Mouse (Mus musculus): ENCODE data around the gene Zfp36l1. TPM values are rescaled to one million over a fixed set of nuclear protein-coding genes. Genes with fewer than 3 reads are reported as not detected.

The Zfp36l1 gene
- polyA plus RNA-seq, 1 experiment from 2014 or later, result 152 TPM

DNA sequence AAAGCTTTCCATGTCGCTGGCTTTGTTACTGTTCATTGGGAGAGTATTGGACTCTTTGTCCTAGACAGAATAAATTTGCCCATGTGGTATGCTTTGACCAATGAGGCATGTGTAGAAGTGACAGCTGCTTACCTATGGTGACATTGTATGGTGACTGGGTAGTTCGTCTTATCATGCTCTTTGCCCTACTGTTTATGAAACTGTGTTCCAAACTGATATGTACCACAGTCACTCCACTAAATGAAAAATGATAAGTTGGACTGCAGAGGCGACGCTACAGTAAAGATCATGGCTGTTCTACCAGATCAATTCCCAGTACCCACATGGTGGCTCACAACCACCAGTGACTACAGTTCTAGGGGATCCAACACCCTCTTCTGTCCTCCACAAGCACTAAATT, 24.7 kb downstream of the Zfp36l1 start:
- Histone ChIP-seq H3K27me3 (ENCODE audit: control insufficient read depth, insufficient read depth, low read depth, low read length) (no peaks in the 10 kb centered on the region), H3K4me3 (ENCODE audit: low read length) (no peak overlapping the region), H3K4me2 (ENCODE audit: low read depth, low read length) (no peak overlapping the region), H3K36me3 (ENCODE audit: control insufficient read depth, insufficient read depth, low read length) (no peaks in the 10 kb centered on the region), H3K4me1 (replicated peaks; ENCODE audit: control insufficient read depth, insufficient read depth, low read length) (peaks cover 26% of the 10 kb centered on the region), H3K27ac (ENCODE audit: low read length) (no peak overlapping the region), H3K9ac (ENCODE audit: low read length) (no peak overlapping the region), H3K9me3 (ENCODE audit: control insufficient read depth, low read length) (no peaks in the 10 kb centered on the region)
- ATAC-seq (ENCODE audit: low read depth), result no peak
- WGBS, result 77% methylated on average over 4 of the region's 4 CpGs

DNA sequence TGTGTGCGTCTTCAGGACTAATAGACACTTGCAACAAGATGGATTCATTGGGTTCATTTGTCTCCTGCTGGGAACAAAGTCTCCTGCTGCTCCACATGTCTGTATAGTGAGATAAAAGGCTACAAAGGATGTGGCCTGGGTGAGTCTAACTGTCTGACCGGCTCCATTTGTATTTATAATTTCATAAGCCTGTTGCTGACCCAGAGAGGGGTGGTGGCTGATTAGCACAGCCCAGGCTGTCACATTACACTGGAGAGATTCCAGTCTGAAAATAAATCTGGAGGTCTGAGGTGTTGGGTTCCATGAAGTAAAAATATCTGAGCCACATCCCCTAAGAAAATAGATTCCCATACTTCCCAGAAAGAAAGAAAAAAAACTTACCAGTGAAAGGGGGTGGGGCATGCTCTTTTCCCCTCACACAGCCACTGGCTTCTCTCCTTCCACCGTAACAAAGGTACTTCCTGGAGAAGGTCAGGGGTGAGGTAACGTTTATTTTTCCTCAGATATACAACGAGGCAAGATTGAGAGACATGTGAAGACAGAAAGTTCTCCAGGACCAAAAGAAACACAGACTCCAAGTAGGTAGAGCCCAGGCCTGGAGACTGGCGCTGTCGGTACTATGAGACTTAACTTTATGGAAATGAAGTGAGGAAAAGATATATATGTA, 28.2 kb downstream of the Zfp36l1 start:
- Histone ChIP-seq H3K4me3 (ENCODE audit: low read length) (no peak overlapping the region), H3K36me3 (ENCODE audit: control insufficient read depth, insufficient read depth, low read length) (no peaks in the 10 kb centered on the region), H3K27ac (ENCODE audit: low read length) (peak overlapping the region; percentile 61), H3K9me3 (ENCODE audit: control insufficient read depth, low read length) (no peaks in the 10 kb centered on the region), H3K27me3 (ENCODE audit: control insufficient read depth, insufficient read depth, low read depth, low read length) (no peaks in the 10 kb centered on the region), H3K4me1 (replicated peaks; ENCODE audit: control insufficient read depth, insufficient read depth, low read length) (peaks cover 24% of the 10 kb centered on the region), H3K4me2 (ENCODE audit: low read depth, low read length) (no peak overlapping the region), H3K9ac (ENCODE audit: low read length) (no peak overlapping the region)
- 21% methylated on average over 7 of the region's 7 CpGs for WGBS
- peak; percentile 49; the same call in 1 of the 2 replicates for ATAC-seq (ENCODE audit: low read depth)

DNA sequence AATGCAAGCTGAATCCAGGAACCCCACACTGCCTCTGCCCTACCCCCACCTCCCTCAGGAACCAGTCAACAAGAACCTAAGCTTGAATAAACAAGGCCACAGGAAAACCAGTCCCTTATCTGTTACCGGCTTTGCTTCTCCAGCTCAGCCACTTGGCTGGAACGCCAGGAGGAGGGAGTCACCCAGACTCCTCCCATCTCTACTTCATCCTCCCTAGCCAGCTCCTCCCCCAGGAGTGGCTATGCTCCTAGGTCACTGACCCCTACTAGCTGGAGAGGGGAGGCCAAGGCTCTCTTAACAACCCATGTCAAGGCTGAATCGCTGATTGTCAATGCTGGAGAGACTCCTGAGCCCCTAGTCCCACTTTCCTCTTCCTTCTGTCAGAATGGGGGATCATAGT, 28.9 kb downstream of the Zfp36l1 start:
- WGBS, result 3% methylated on average over 3 of the region's 3 CpGs
- Histone ChIP-seq H3K4me1 (replicated peaks; ENCODE audit: control insufficient read depth, insufficient read depth, low read length) (peaks cover 24% of the 10 kb centered on the region), H3K36me3 (ENCODE audit: control insufficient read depth, insufficient read depth, low read length) (no peaks in the 10 kb centered on the region), H3K4me2 (ENCODE audit: low read depth, low read length) (no peak overlapping the region), H3K4me3 (ENCODE audit: low read length) (no peak overlapping the region), H3K9ac (ENCODE audit: low read length) (no peak overlapping the region; the same call in 1 of the 2 replicates), H3K9me3 (ENCODE audit: control insufficient read depth, low read length) (no peaks in the 10 kb centered on the region), H3K27ac (ENCODE audit: low read length) (peak overlapping the region; percentile 61), H3K27me3 (ENCODE audit: control insufficient read depth, insufficient read depth, low read depth, low read length) (no peaks in the 10 kb centered on the region)
- peak; percentile 86 for ATAC-seq (ENCODE audit: low read depth)

DNA sequence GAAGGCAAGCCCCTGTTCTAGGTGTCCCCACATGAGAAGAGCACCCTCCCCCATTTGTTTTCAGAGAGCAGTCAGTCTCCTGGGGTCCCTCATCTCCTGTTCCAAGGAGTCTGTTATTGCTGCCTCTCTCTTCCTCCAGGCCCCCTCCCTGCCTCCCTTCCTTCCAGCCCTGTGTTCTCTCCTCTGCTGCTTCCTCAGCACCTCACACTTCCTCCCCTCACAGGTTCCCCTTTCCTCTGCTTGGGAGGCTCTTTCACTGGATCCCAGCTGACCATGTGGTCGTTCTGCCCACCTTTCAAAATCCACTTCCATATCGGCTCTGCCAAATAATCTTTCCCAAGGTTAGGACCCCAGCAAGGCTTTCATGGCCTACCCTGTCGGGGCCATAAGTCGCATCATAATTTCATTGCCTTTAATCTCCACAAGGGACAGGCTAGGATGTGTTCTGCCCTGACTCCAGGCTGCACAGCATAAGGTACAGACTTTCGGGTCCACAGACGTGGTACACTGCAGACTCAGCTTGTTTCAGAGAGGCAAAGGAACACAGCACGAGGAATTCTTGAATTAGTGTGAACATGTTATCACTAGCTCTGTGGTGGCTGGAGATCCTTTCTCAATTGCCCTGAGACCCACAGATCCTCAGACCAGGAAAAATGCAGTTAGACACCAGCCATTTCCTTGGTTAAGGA, 29.5 kb downstream of the Zfp36l1 start:
- H3K4me1 ChIP-seq (replicated peaks; ENCODE audit: control insufficient read depth, insufficient read depth, low read length), result peaks cover 24% of the 10 kb centered on the region
- no peaks in the 10 kb centered on the region for H3K9me3 ChIP-seq (ENCODE audit: control insufficient read depth, low read length)
- no peak overlapping the region for H3K4me3 ChIP-seq (ENCODE audit: low read length)
- H3K27ac ChIP-seq (ENCODE audit: low read length), result peak overlapping the region; percentile 61
- ATAC-seq (ENCODE audit: low read depth), result peak; percentile 46
- H3K27me3 ChIP-seq (ENCODE audit: control insufficient read depth, insufficient read depth, low read depth, low read length), result no peaks in the 10 kb centered on the region
- H3K4me2 ChIP-seq (ENCODE audit: low read depth, low read length), result no peak overlapping the region
- no peaks in the 10 kb centered on the region for H3K36me3 ChIP-seq (ENCODE audit: control insufficient read depth, insufficient read depth, low read length)
- WGBS, result 47% methylated on average over 7 of the region's 7 CpGs
- peak overlapping the region; percentile 44; the same call in 1 of the 2 replicates for H3K9ac ChIP-seq (ENCODE audit: low read length)

DNA sequence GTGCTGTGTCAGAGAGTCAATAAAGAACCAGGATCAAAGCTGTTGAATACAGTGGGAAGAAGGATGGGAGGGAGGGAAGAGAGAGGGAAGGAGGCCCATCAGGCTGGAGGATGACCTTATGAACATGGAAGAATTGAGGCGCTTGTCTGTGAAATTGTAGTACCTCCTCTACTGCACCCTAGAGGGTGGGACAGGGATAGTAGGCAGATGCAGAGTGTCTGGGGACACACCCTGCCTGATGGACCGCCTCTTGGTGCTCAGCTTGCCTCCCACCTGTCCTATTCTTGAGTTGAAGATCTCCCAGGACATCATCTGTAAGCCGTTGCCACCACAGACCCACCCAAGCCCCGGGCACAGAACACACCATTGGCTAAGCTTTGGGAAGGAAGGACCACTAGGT, 30.1 kb downstream of the Zfp36l1 start:
- H3K9me3 ChIP-seq (ENCODE audit: control insufficient read depth, low read length), result no peaks in the 10 kb centered on the region
- no peak overlapping the region for H3K4me2 ChIP-seq (ENCODE audit: low read depth, low read length)
- peaks cover 24% of the 10 kb centered on the region for H3K4me1 ChIP-seq (replicated peaks; ENCODE audit: control insufficient read depth, insufficient read depth, low read length)
- no peaks in the 10 kb centered on the region for H3K36me3 ChIP-seq (ENCODE audit: control insufficient read depth, insufficient read depth, low read length)
- H3K27me3 ChIP-seq (ENCODE audit: control insufficient read depth, insufficient read depth, low read depth, low read length), result no peaks in the 10 kb centered on the region
- no peak overlapping the region for H3K9ac ChIP-seq (ENCODE audit: low read length)
- WGBS, result 82% methylated on average over 4 of the region's 4 CpGs
- peak overlapping the region; percentile 25; the same call in 1 of the 2 replicates for H3K27ac ChIP-seq (ENCODE audit: low read length)
- H3K4me3 ChIP-seq (ENCODE audit: low read length), result no peak overlapping the region
- no peak for ATAC-seq (ENCODE audit: low read depth)

DNA sequence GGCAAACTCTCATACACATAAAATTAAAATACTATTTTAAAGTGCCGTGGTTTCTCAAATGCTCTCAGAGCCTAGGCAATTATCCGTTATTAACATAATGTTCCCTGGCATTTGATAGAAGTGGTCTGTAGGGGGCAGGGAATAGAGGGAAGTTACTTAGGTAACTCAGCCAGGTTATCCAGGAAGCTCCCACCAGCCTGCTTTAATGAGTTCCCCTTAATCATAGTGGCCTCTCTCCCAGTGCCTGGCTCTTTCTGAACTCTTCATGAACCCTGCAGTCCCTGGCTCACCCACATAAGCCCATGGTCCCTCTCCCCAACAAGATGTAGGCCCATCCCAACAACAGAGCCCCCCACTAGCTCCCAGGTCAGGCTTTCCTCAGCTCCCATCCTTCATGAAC, 31.4 kb downstream of the Zfp36l1 start:
- Histone ChIP-seq H3K9ac (ENCODE audit: low read length) (no peak overlapping the region), H3K36me3 (ENCODE audit: control insufficient read depth, insufficient read depth, low read length) (no peaks in the 10 kb centered on the region), H3K27ac (ENCODE audit: low read length) (no peak overlapping the region), H3K9me3 (ENCODE audit: control insufficient read depth, low read length) (no peaks in the 10 kb centered on the region), H3K27me3 (ENCODE audit: control insufficient read depth, insufficient read depth, low read depth, low read length) (no peaks in the 10 kb centered on the region), H3K4me2 (ENCODE audit: low read depth, low read length) (no peak overlapping the region), H3K4me1 (replicated peaks; ENCODE audit: control insufficient read depth, insufficient read depth, low read length) (peaks cover 24% of the 10 kb centered on the region), H3K4me3 (ENCODE audit: low read length) (no peak overlapping the region)
- WGBS, result 85% methylated on average over 2 of the region's 2 CpGs
- no peak for ATAC-seq (ENCODE audit: low read depth)

DNA sequence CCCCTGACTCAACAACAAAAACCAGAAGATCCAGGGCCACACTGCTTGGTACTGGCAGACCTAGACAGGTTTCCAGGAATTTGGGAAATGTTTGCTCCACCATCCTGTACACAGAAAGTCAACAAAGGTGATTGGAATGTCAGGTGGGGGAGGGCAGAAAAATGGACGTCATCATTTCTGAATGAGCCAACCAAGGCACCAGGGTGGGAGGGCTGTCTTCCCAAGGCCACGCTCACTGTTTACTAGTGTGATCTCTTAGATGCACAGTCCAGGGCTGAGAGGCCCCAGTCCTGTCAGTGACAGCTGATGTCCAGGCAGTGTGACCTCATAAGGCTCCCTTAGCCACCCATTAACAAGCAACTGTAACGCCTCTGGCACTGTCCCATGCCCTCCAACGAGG, 32.9 kb downstream of the Zfp36l1 start:
- Histone ChIP-seq H3K4me2 (ENCODE audit: low read depth, low read length) (no peak overlapping the region), H3K27ac (ENCODE audit: low read length) (no peak overlapping the region), H3K4me3 (ENCODE audit: low read length) (no peak overlapping the region), H3K36me3 (ENCODE audit: control insufficient read depth, insufficient read depth, low read length) (no peaks in the 10 kb centered on the region), H3K9ac (ENCODE audit: low read length) (no peak overlapping the region), H3K4me1 (replicated peaks; ENCODE audit: control insufficient read depth, insufficient read depth, low read length) (peaks cover 22% of the 10 kb centered on the region), H3K9me3 (ENCODE audit: control insufficient read depth, low read length) (no peaks in the 10 kb centered on the region), H3K27me3 (ENCODE audit: control insufficient read depth, insufficient read depth, low read depth, low read length) (no peaks in the 10 kb centered on the region)
- 56% methylated on average over 4 of the region's 4 CpGs for WGBS
- ATAC-seq (ENCODE audit: low read depth), result no peak

DNA sequence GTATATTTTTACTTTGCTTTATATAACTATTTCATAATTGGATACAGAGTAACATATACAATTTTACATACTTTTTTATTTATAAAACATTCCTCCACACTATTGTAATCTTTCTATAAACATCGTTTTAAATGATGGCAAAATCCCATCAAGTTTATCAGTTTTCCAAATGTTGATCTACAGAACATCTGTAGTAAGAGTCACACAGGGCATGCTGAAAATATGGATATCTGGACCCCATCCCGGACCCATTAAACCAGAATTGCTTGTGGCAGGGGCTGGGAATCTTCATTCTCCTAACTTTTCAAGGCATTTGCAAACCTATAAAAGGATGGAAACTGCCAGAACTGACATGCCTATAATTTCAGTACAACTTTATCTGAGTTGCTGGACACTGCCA, 38.5 kb downstream of the Zfp36l1 start:
- H3K9me3 ChIP-seq (ENCODE audit: control insufficient read depth, low read length), result no peaks in the 10 kb centered on the region
- peak; percentile 52 for ATAC-seq (ENCODE audit: low read depth)
- H3K4me2 ChIP-seq (ENCODE audit: low read depth, low read length), result no peak overlapping the region
- no peaks in the 10 kb centered on the region for H3K36me3 ChIP-seq (ENCODE audit: control insufficient read depth, insufficient read depth, low read length)
- H3K9ac ChIP-seq (ENCODE audit: low read length), result no peak overlapping the region
- no peak overlapping the region for H3K4me3 ChIP-seq (ENCODE audit: low read length)
- no peak overlapping the region for H3K27ac ChIP-seq (ENCODE audit: low read length)
- H3K27me3 ChIP-seq (ENCODE audit: control insufficient read depth, insufficient read depth, low read depth, low read length), result no peaks in the 10 kb centered on the region
- 45% methylated on average over 2 of the region's 2 CpGs for WGBS
- H3K4me1 ChIP-seq (replicated peaks; ENCODE audit: control insufficient read depth, insufficient read depth, low read length), result peaks cover 2% of the 10 kb centered on the region; the same call in 1 of the 2 replicates

DNA sequence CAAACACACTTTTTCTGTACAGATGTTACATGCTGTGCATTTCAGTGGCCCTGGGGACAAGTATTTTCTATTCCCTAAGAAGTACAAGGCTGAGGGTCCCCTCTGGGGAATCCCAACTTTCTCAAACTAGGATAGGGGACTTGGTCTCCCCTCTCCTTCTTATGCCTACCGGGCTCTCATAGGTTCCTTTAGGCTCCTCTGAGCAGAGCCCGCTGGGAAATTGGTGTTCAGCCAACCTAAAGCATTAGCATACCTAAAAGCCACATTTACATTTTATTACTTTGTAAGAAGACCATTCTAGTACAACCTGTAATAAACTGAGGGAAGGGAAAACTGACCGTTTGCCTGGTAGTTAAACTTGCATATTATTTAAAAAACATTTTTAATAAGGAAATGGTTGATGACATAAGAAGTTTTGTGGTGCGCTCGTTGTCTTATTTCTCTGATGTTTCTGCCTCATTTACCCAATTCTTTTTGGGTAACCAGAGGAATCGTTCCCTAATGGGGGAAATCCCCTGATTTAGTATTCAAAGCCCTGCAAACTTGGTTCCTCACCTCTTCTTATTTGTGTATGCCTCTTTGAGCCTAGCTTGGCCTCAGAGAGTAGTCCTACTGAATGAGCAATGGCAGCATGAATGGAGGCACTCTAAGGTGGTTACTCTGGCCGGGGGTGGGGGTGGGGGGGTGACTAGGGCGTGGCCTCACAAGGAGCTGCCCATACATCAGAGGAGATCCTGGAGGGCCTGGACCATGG, 42.1 kb downstream of the Zfp36l1 start:
- Histone ChIP-seq H3K27me3 (ENCODE audit: control insufficient read depth, insufficient read depth, low read depth, low read length) (no peaks in the 10 kb centered on the region), H3K27ac (ENCODE audit: low read length) (no peak overlapping the region), H3K9ac (ENCODE audit: low read length) (no peak overlapping the region), H3K36me3 (ENCODE audit: control insufficient read depth, insufficient read depth, low read length) (no peaks in the 10 kb centered on the region), H3K9me3 (ENCODE audit: control insufficient read depth, low read length) (no peaks in the 10 kb centered on the region), H3K4me1 (replicated peaks; ENCODE audit: control insufficient read depth, insufficient read depth, low read length) (peaks cover 2% of the 10 kb centered on the region; the same call in 1 of the 2 replicates), H3K4me2 (ENCODE audit: low read depth, low read length) (no peak overlapping the region), H3K4me3 (ENCODE audit: low read length) (no peak overlapping the region)
- ATAC-seq (ENCODE audit: low read depth), result no peak
- 72% methylated on average over 8 of the region's 8 CpGs for WGBS

Data from lung, embryonic 16.5 days (tissue).